Mouse (Mus musculus) kidney, adult 2 months (tissue): ENCODE results near the gene Clcf1.

Experiments used
- CTCF ChIP-seq: fragments of 200-500 bp; conservative IDR thresholded peaks from 2 replicates; pipeline ENCODE4 v1.5.1; 2011; ENCODE audit warnings: low read depth, mild to moderate bottlenecking, control low read depth, low read length, moderate library complexity, mixed read lengths; ENCODE audit not compliant: insufficient read depth, insufficient read length
- POLR2A ChIP-seq: fragments of 200-500 bp; IDR thresholded peaks from one replicate; pipeline ENCODE4 v1.6.1; 2011; ENCODE audit warnings: low read depth, low read length, control low read depth

- TF ChIP-seq CTCF: no peak
- no peak for TF ChIP-seq POLR2A
These were observed 48.7 kb downstream of the Clcf1 start for GRCm38 (mm10) chr19:4262756-4263155.
